Mouse (Mus musculus): ENCODE measurements around the gene Cerk. TPM values are rescaled to one million over a fixed set of nuclear protein-coding genes. Genes with fewer than 3 reads are reported as not detected.

Gene Cerk
- total and polyA plus RNA-seq, 3 experiments, result 2.5 to 10.3 (median 4.4) TPM

GRCm38 (mm10) chr15:86153481-86153960 is 32.4 kb downstream of the Cerk start:
- dilution Hi-C loops (cut with MboI; ENCODE audit: extremely low pct_ligation_motif_present, extremely low pct_unique_long_range_greater_than_20kb, low sequenced_read_pairs), result no loop called here

GRCm38 (mm10) chr15:86150593-86150992 is 35.3 kb downstream of the Cerk start:
- H3K4me3 ChIP-seq (replicated peaks in 1 of 3; ENCODE audit: low read depth in 2 of 3, low read length in 2 of 3, poor library complexity in 1 of 3), result no peak overlapping the region
- no peaks in the 10 kb centered on the region for H3K9me3 ChIP-seq (replicated peaks; ENCODE audit: low read length)
- H3K9ac ChIP-seq (ENCODE audit: insufficient read depth, low read depth), result no peak overlapping the region
- no peaks in the 10 kb centered on the region for H3K79me2 ChIP-seq (replicated peaks; ENCODE audit: control insufficient read depth, extremely low read depth, insufficient read depth, poor library complexity, severe bottlenecking)
- dilution Hi-C loops (cut with MboI; ENCODE audit: extremely low pct_ligation_motif_present, extremely low pct_unique_long_range_greater_than_20kb, low sequenced_read_pairs), result no loop called here
- in situ Hi-C loops (cut with MboI; ENCODE audit: low pct_ligation_motif_present, low pct_unique_long_range_greater_than_20kb, low sequenced_read_pairs), result no loop called here
- peaks cover 27 to 39% of the 10 kb centered on the region in 2 experiments for H3K36me3 ChIP-seq (replicated peaks in 1 of 2; ENCODE audit: control insufficient read depth in 1 of 2, insufficient read depth in 1 of 2, low read length in 1 of 2)
- H3K4me2 ChIP-seq (ENCODE audit: insufficient read depth, low read depth, poor library complexity, severe bottlenecking), result no peak overlapping the region
- no peak for DNase-seq (ENCODE audit: extremely low read depth)
- TF ChIP-seq MAX (IDR thresholded peaks at IDR 0.05; ENCODE audit: low read length), result no peak
- no peak for TF ChIP-seq HCFC1 (IDR thresholded peaks at IDR 0.05; ENCODE audit: low read depth, low read length)
- no peak for TF ChIP-seq ZC3H11A (IDR thresholded peaks at IDR 0.05; ENCODE audit: low read depth, low read length)
- TF ChIP-seq SIN3A (IDR thresholded peaks at IDR 0.05; ENCODE audit: low read length), result no peak
- no peak for TF ChIP-seq JUN (IDR thresholded peaks at IDR 0.05; ENCODE audit: insufficient read depth, low read depth, low read length)
- no peak for TF ChIP-seq JUND (conservative IDR thresholded peaks at IDR 0.05; ENCODE audit: low read depth, low read length)
- no peak for TF ChIP-seq ELF1 (IDR thresholded peaks at IDR 0.05; ENCODE audit: low read depth, low read length)
- TF ChIP-seq MEF2A (IDR thresholded peaks at IDR 0.05; ENCODE audit: borderline replicate concordance, low read depth, low read length), result no peak
- H3K27me3 ChIP-seq (replicated peaks), result no peaks in the 10 kb centered on the region
- H3K27ac ChIP-seq (ENCODE audit: insufficient read depth, low read depth), result no peak overlapping the region
- no peaks in the 10 kb centered on the region for H3K4me1 ChIP-seq (ENCODE audit: control insufficient read depth in 1 of 2, insufficient read depth in 2 of 2)

More at GRCm38 (mm10) chr15:86153481-86153960, 32.4 kb downstream of the Cerk start:
- in situ Hi-C loops (cut with MboI; ENCODE audit: low pct_ligation_motif_present, low pct_unique_long_range_greater_than_20kb, low sequenced_read_pairs), result no loop called here
- H3K36me3 ChIP-seq (replicated peaks in 1 of 2; ENCODE audit: control insufficient read depth in 1 of 2, insufficient read depth in 1 of 2, low read length in 1 of 2), result peaks cover 24 to 32% of the 10 kb centered on the region in 2 experiments
- H3K4me3 ChIP-seq (replicated peaks in 1 of 3; ENCODE audit: low read depth in 2 of 3, low read length in 2 of 3, poor library complexity in 1 of 3), result no peak overlapping the region
- no peak overlapping the region for H3K27ac ChIP-seq (ENCODE audit: insufficient read depth, low read depth)
- no peaks in the 10 kb centered on the region for H3K27me3 ChIP-seq (replicated peaks)
- no peak overlapping the region for H3K4me2 ChIP-seq (ENCODE audit: insufficient read depth, low read depth, poor library complexity, severe bottlenecking)
- H3K9me3 ChIP-seq (replicated peaks; ENCODE audit: low read length), result no peaks in the 10 kb centered on the region
- TF ChIP-seq EP300 (IDR thresholded peaks at IDR 0.05; ENCODE audit: low read length) (no peak), SMC3 (IDR thresholded peaks at IDR 0.05; ENCODE audit: low read depth, low read length) (no peak), MAFK (IDR thresholded peaks at IDR 0.05; ENCODE audit: insufficient replicate concordance, low read length) (no peak), MXI1 (IDR thresholded peaks at IDR 0.05; ENCODE audit: low read depth, low read length) (no peak), MYC (IDR thresholded peaks at IDR 0.05; ENCODE audit: low read depth, low read length) (no peak), USF2 (conservative IDR thresholded peaks at IDR 0.05; ENCODE audit: low read depth, low read length) (no peak), BHLHE40 (IDR thresholded peaks at IDR 0.05; ENCODE audit: low read depth, low read length) (no peak)
- H3K4me1 ChIP-seq (ENCODE audit: control insufficient read depth in 1 of 2, insufficient read depth in 2 of 2), result peaks cover 0 to 3% of the 10 kb centered on the region in 2 experiments; a peak in 1 of 4 replicates
- no peak for DNase-seq (ENCODE audit: extremely low read depth)
- no peak overlapping the region for H3K9ac ChIP-seq (ENCODE audit: insufficient read depth, low read depth)
- H3K79me2 ChIP-seq (replicated peaks; ENCODE audit: control insufficient read depth, extremely low read depth, insufficient read depth, poor library complexity, severe bottlenecking), result no peaks in the 10 kb centered on the region

All from CH12.LX (cell line).